Mouse (Mus musculus): ENCODE results near the gene Trub2.

DNA sequence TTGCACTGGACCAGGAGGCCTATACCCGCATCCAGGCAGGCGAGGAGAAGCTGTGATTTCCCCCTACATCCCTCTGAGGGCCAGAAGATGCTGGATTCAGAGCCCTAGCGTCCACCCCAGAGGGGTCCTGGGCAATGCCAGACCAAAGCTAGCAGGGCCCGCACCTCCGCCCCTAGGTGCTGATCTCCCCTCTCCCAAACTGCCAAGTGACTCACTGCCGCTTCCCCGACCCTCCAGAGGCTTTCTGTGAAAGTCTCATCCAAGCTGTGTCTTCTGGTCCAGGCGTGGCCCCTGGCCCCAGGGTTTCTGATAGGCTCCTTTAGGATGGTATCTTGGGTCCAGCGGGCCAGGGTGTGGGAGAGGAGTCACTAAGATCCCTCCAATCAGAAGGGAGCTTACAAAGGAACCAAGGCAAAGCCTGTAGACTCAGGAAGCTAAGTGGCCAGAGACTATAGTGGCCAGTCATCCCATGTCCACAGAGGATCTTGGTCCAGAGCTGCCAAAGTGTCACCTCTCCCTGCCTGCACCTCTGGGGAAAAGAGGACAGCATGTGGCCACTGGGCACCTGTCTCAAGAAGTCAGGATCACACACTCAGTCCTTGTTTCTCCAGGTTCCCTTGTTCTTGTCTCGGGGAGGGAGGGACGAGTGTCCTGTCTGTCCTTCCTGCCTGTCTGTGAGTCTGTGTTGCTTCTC lies 27.5 kb upstream of the Trub2 start:
- TF ChIP-seq POLR2A (IDR thresholded peaks at IDR 0.05; ENCODE audit: control insufficient read depth, extremely low read depth, insufficient read depth, low read length, poor library complexity) (no peak), CTCF (IDR thresholded peaks at IDR 0.05; ENCODE audit: borderline replicate concordance, control insufficient read depth, extremely low read depth, insufficient read depth, low read length, poor library complexity) (no peak)

Data from thymus, adult 2 months (tissue).